Mouse (Mus musculus): ENCODE measurements around the gene Snx27. TPM values are rescaled to one million over a fixed set of nuclear protein-coding genes. Genes with fewer than 3 reads are reported as not detected.

Gene Snx27
- polyA plus RNA-seq (2016; fragmentation: Nextera tagmentation; extraction: Ambion mirVana), result 45.5 and 46.2 TPM in 2 replicates

GRCm38 (mm10) chr3:94582456-94582891 lies at the start of gene Snx27:
Snx27 (minus strand) TSS chr3:94582716.
- Histone ChIP-seq H3K9me3 (replicated peaks) (no peaks in the 10 kb centered on the region), H3K4me3 (peak within 1 kb of the TSS; percentile 94), H3K4me1 (peaks cover 20% of the 10 kb centered on the region), H3K27ac (peak within 1 kb of the TSS; percentile 96), H3K36me3 (no peaks in the 10 kb centered on the region), H3K27me3 (ENCODE audit: low read depth, poor library complexity, severe bottlenecking) (no peaks in the 10 kb centered on the region)
- DNase-seq (ENCODE audit: low spot score), result peak; percentile 95
- WGBS, result under 1% methylated on average over 31 of the region's 42 CpGs

DNA sequence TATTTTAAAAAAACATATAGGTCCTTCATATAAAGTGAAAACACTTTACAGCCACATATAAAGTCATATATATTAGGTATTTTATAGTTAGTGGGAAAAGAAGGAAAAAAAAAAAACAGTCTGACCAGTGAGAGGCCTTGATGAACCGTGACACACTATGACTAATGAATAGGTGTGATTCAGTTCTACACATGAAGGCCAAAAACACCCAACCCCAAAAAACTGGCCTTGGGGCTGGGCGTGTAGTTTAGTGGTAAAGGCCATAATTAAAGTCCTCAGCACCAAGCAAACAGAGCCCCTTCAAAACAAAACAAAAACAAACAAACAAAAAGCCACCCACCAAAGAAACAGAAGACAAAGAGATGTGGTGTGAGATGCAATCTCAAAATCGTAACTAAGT lies 47.4 kb upstream of the Snx27 start:
- WGBS, result 79% methylated on average over 3 of the region's 3 CpGs
- DNase-seq (ENCODE audit: low spot score), result no peak
- H3K27ac ChIP-seq, result no peak overlapping the region
- H3K36me3 ChIP-seq, result no peaks in the 10 kb centered on the region
- H3K9me3 ChIP-seq (replicated peaks), result no peaks in the 10 kb centered on the region
- no peaks in the 10 kb centered on the region for H3K4me1 ChIP-seq
- H3K27me3 ChIP-seq (ENCODE audit: low read depth, poor library complexity, severe bottlenecking), result no peaks in the 10 kb centered on the region
- no peak overlapping the region for H3K4me3 ChIP-seq

GRCm38 (mm10) chr3:94628712-94629111 lies 46.2 kb upstream of the Snx27 start:
- 94% methylated on average over 5 of the region's 5 CpGs for WGBS
- no peak for DNase-seq (ENCODE audit: low spot score)
- no peaks in the 10 kb centered on the region for H3K4me1 ChIP-seq

DNA sequence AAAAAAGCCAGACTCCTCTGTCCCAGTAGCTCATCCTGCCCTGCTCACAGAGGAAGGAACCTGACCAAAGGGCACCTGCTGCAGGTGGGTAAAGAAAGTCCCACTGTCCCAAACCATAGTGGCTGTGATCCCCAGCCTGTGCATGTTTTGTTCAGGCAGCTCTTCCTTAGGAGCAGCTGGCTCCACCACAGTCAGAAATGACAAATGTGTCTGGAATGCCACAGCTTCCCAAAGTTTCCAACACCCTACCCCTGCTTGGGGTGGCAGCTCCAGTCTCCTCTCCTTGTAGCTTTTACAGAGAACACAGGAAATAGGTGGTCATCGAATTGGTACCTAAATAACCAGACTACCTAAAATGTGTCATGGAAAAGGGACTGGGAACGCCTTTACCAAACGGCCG lies 41.8 kb upstream of the Snx27 start:
- no peaks in the 10 kb centered on the region for H3K4me1 ChIP-seq
- no peak for DNase-seq (ENCODE audit: low spot score)
- WGBS, result 90% methylated on average over 4 of the region's 4 CpGs
- H3K9me3 ChIP-seq (replicated peaks), result no peaks in the 10 kb centered on the region
- no peaks in the 10 kb centered on the region for H3K36me3 ChIP-seq
- H3K4me3 ChIP-seq, result no peak overlapping the region
- H3K27me3 ChIP-seq (ENCODE audit: low read depth, poor library complexity, severe bottlenecking), result no peaks in the 10 kb centered on the region
- no peak overlapping the region for H3K27ac ChIP-seq

More at GRCm38 (mm10) chr3:94628712-94629111, 46.2 kb upstream of the Snx27 start:
- no peaks in the 10 kb centered on the region for H3K36me3 ChIP-seq
- no peak overlapping the region for H3K4me3 ChIP-seq
- no peak overlapping the region for H3K27ac ChIP-seq
- no peaks in the 10 kb centered on the region for H3K9me3 ChIP-seq (replicated peaks)
- no peaks in the 10 kb centered on the region for H3K27me3 ChIP-seq (ENCODE audit: low read depth, poor library complexity, severe bottlenecking)

DNA sequence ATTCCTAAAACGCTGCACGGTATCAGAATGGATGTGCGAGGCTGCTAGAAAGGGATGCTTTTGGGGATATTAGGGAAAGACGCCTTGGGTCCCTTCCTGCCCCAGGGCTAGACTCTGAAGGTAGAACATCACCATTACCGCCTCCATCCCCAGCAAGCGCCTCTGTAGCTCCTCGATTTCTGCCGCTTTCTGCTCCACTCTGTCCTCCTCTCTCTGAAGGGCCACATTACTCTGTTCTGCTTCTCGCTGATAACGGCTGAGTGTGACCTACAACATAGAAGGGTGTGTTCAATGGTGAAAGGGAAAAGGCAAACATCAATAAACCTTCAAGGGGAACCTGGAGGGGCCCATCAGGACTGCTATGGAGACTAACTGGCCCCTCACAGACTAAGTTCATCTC lies 40.0 kb upstream of the Snx27 start:
- DNase-seq (ENCODE audit: low spot score), result no peak
- Histone ChIP-seq H3K4me1 (no peaks in the 10 kb centered on the region), H3K27me3 (ENCODE audit: low read depth, poor library complexity, severe bottlenecking) (no peaks in the 10 kb centered on the region), H3K4me3 (no peak overlapping the region), H3K9me3 (replicated peaks) (no peaks in the 10 kb centered on the region), H3K36me3 (no peaks in the 10 kb centered on the region), H3K27ac (no peak overlapping the region)
- WGBS, result 94% methylated on average over 10 of the region's 10 CpGs

- no peak overlapping the region for H3K27ac ChIP-seq
- H3K9me3 ChIP-seq (replicated peaks), result no peaks in the 10 kb centered on the region
- DNase-seq (ENCODE audit: low spot score), result no peak
- H3K27me3 ChIP-seq (ENCODE audit: low read depth, poor library complexity, severe bottlenecking), result no peaks in the 10 kb centered on the region
- 90% methylated on average over 11 of the region's 11 CpGs for WGBS
- H3K36me3 ChIP-seq, result no peaks in the 10 kb centered on the region
- H3K4me3 ChIP-seq, result no peak overlapping the region
- H3K4me1 ChIP-seq, result no peaks in the 10 kb centered on the region
These were observed 39.4 kb upstream of the Snx27 start for GRCm38 (mm10) chr3:94621740-94622507.

DNA sequence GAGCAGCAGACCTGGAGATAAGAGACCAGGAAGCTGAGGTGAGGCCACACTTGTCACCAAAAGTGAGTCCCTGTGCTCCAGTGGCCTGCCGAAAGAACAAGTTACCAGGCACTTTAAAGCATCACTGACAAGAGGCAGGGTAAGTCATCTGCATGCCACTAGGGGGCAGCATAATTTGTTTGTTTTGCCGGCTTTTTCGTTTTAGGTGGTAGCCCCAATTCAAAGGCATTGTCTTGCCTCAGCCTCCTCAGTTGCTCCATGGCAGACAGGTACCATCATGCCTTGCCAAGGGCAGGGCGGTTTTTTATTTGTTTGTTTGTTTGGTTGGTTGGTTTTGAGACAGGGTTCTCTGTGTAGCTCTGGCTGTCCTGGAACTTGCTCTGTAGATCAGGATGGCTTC lies 34.2 kb upstream of the Snx27 start:
- H3K9me3 ChIP-seq (replicated peaks), result no peaks in the 10 kb centered on the region
- WGBS, result 78% methylated on average over 4 of the region's 4 CpGs
- H3K27ac ChIP-seq, result no peak overlapping the region
- H3K27me3 ChIP-seq (ENCODE audit: low read depth, poor library complexity, severe bottlenecking), result no peaks in the 10 kb centered on the region
- no peak overlapping the region for H3K4me3 ChIP-seq
- peaks cover 5% of the 10 kb centered on the region; the same call in 1 of the 2 replicates for H3K4me1 ChIP-seq
- DNase-seq (ENCODE audit: low spot score), result peak; percentile 40
- no peaks in the 10 kb centered on the region for H3K36me3 ChIP-seq

DNA sequence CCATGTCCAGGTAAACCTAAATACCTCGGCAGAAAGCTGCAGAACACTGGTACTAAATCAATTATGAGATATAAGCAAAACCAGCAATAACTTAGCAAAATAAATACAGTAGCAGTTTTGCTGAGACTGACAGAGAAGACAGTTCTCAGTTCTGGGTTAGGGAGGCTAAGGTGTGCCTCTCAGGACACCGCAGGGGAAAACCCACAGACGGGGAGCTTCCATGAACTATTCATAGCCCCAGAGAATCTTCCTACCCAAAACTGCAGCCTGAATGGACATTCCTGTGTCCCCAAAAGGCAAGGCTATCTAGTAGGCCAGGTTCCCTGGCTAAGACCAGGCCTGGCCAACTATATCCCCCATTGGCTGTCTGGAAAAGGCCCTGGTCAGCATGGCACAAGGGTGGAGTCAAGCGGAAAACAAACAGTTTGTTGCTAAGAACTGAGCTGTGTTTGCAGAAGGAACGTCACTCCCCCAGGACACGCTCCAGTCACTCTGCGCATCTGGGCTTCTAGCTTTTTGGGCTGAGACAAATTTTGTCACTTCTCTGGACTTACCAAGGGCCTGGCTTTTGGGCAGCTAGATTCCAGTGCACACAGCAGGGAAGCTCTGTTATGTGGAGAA lies 30.9 kb upstream of the Snx27 start:
- Histone ChIP-seq H3K4me1 (peaks cover 5% of the 10 kb centered on the region; the same call in 1 of the 2 replicates), H3K27me3 (ENCODE audit: low read depth, poor library complexity, severe bottlenecking) (no peaks in the 10 kb centered on the region), H3K27ac (no peak overlapping the region; the same call in 1 of the 2 replicates), H3K9me3 (replicated peaks) (no peaks in the 10 kb centered on the region), H3K36me3 (no peaks in the 10 kb centered on the region), H3K4me3 (no peak overlapping the region)
- 79% methylated on average over 7 of the region's 7 CpGs for WGBS
- DNase-seq (ENCODE audit: low spot score), result no peak

DNA sequence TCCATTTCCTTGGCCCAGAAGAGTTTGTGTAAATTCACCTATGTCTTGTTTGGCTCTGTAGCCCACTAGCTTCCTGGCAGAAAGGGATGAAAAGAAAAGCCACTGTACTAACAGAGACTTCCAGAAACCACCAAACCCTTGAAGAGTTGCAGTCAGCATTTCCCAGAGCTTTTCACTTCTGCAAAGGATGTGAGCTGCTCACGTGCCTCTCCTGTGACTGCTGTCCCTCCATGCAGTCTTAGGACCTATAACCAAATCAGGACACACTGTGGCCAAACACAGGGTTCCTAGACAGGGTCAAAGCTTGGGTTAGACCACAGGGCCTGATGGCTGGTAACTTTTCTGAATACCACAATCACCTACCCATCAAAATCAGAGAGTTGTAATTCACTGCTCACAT lies 29.8 kb upstream of the Snx27 start:
- no peaks in the 10 kb centered on the region for H3K36me3 ChIP-seq
- H3K9me3 ChIP-seq (replicated peaks), result no peaks in the 10 kb centered on the region
- no peak overlapping the region for H3K4me3 ChIP-seq
- DNase-seq (ENCODE audit: low spot score), result no peak
- H3K27me3 ChIP-seq (ENCODE audit: low read depth, poor library complexity, severe bottlenecking), result no peaks in the 10 kb centered on the region
- peaks cover 5% of the 10 kb centered on the region; the same call in 1 of the 2 replicates for H3K4me1 ChIP-seq
- no peak overlapping the region for H3K27ac ChIP-seq
- WGBS, result 83% methylated on average over 1 of the region's 1 CpGs

GRCm38 (mm10) chr3:94611834-94612233 lies 29.3 kb upstream of the Snx27 start:
- WGBS, result 75% methylated on average over 5 of the region's 5 CpGs
- Histone ChIP-seq H3K27me3 (ENCODE audit: low read depth, poor library complexity, severe bottlenecking) (no peaks in the 10 kb centered on the region), H3K36me3 (no peaks in the 10 kb centered on the region), H3K4me1 (peaks cover 5% of the 10 kb centered on the region; the same call in 1 of the 2 replicates), H3K9me3 (replicated peaks) (no peaks in the 10 kb centered on the region), H3K27ac (no peak overlapping the region), H3K4me3 (no peak overlapping the region)
- DNase-seq (ENCODE audit: low spot score), result no peak

DNA sequence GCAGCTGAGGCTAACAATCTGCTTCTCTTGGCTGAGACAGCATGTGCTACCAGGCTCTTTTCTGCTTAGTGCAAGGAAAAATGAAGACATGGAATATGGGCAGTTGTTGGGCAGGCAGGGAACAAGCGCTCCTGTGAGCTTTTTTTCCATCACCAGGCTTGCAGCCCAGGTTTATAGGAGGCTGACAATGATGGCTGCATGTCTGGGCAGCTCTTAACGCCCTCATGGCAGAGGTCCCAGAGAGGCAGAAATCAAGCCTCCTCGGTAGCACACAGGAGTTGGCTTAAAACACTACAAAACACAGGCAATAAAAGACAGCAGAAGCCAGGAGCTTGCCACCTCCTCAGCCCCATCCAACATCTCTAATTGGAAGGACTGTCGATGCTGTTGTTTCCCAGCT lies 28.8 kb upstream of the Snx27 start:
- no peaks in the 10 kb centered on the region for H3K27me3 ChIP-seq (ENCODE audit: low read depth, poor library complexity, severe bottlenecking)
- no peak for DNase-seq (ENCODE audit: low spot score)
- H3K4me3 ChIP-seq, result no peak overlapping the region
- peaks cover 5% of the 10 kb centered on the region; the same call in 1 of the 2 replicates for H3K4me1 ChIP-seq
- H3K27ac ChIP-seq, result no peak overlapping the region
- 40% methylated on average over 4 of the region's 4 CpGs for WGBS
- H3K9me3 ChIP-seq (replicated peaks), result no peaks in the 10 kb centered on the region
- no peaks in the 10 kb centered on the region for H3K36me3 ChIP-seq

DNA sequence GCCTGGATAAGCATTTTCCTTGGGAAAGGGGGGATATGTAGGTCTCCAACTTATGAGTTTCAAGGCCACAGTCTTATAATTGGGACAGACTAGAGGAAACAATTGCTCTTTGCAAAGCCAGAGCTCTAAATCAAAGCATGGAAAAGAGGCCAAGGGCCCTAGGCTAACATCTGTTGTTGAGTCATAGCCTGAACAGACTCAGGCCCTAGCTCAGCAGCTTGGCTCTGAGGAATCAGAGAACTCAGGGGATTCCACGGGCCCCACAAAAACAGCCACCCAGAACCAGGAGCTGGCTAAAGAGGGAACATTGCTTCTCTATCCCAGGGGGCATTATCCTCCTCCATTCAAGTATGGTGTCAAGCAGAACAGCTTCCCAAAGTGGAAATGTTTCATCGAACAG lies 28.1 kb upstream of the Snx27 start:
- no peaks in the 10 kb centered on the region for H3K27me3 ChIP-seq (ENCODE audit: low read depth, poor library complexity, severe bottlenecking)
- H3K9me3 ChIP-seq (replicated peaks), result no peaks in the 10 kb centered on the region
- no peak overlapping the region for H3K27ac ChIP-seq
- 82% methylated on average over 2 of the region's 2 CpGs for WGBS
- H3K36me3 ChIP-seq, result no peaks in the 10 kb centered on the region
- H3K4me1 ChIP-seq, result peaks cover 5% of the 10 kb centered on the region; the same call in 1 of the 2 replicates
- no peak overlapping the region for H3K4me3 ChIP-seq
- DNase-seq (ENCODE audit: low spot score), result no peak

DNA sequence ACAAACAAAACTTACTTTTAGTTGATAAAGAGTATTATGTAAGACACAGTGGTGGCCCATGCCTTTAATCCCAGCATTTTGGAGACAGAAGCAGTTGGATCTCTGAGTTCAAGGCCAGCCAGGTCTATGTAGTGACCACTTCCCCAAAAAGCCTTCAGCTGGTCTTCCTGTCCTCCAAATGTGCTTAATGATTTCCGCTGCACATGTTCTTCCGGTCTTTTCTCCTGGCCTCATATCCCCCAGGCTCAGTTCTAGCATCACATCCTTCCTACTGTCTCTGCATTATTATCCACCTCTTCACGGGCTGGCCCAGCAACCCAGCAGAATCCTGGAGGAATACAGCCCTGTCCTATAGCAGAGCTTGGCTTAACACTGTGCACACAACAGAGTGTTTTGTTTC lies 27.1 kb upstream of the Snx27 start:
- Histone ChIP-seq H3K27me3 (ENCODE audit: low read depth, poor library complexity, severe bottlenecking) (no peaks in the 10 kb centered on the region), H3K36me3 (no peaks in the 10 kb centered on the region), H3K4me1 (peaks cover 5% of the 10 kb centered on the region; the same call in 1 of the 2 replicates), H3K4me3 (no peak overlapping the region), H3K27ac (no peak overlapping the region), H3K9me3 (replicated peaks) (no peaks in the 10 kb centered on the region)
- DNase-seq (ENCODE audit: low spot score), result no peak
- 88% methylated on average over 3 of the region's 3 CpGs for WGBS
